Mouse (Mus musculus) brain, embryonic 14.5 days (tissue): ENCODE measurements around the gene Syne1.

Experiments
- CTCF ChIP-seq: fragments of 200-500 bp; IDR thresholded peaks from 2 replicates; pipeline ENCODE4 v1.5.1; 2012; ENCODE audit warnings: inconsistent platforms, mild to moderate bottlenecking, moderate library complexity, borderline replicate concordance; ENCODE audit not compliant: insufficient read depth, insufficient read length; ENCODE audit errors: extremely low read depth
- POLR2A ChIP-seq: fragments of 200-500 bp; IDR thresholded peaks from 2 replicates; pipeline ENCODE4 v1.6.1; 2012; ENCODE audit warnings: mild to moderate bottlenecking, inconsistent platforms, borderline replicate concordance; ENCODE audit not compliant: poor library complexity, insufficient read depth, insufficient read length, severe bottlenecking; ENCODE audit errors: extremely low read depth

- TF ChIP-seq POLR2A, result no peak
- TF ChIP-seq CTCF, result no peak
These were observed 135.6 kb downstream of the Syne1 start for GRCm38 (mm10) chr10:5415730-5416129.
